Mouse (Mus musculus) kidney, adult 18-20 months (tissue): ENCODE data around the gene Gm11555.
"Not testable (repeated sequence)": the region's sequence is repeated elsewhere in the genome, so short reads cannot be mapped to it uniquely, and the experiment has no call there.

Experiments
- DNase-seq: peaks from one replicate; pipeline ENCODE4 v3.0.0; 2021

Gm11555 gene

GRCm38 (mm10) chr11:99650136-99650535 lies at the start of gene Gm11555:
Gm11555 (minus strand) TSS chr11:99650236.
- DNase-seq = no peak

GRCm38 (mm10) chr11:99690463-99690862 lies 40.4 kb upstream of the Gm11555 start, which contains the start of gene Gm14190:
Gm14190 (minus strand) TSS chr11:99690740.
- DNase-seq = no peak

GRCm38 (mm10) chr11:99685235-99685634 lies 35.2 kb upstream of the Gm11555 start:
- not testable (repeated sequence) for DNase-seq

DNA sequence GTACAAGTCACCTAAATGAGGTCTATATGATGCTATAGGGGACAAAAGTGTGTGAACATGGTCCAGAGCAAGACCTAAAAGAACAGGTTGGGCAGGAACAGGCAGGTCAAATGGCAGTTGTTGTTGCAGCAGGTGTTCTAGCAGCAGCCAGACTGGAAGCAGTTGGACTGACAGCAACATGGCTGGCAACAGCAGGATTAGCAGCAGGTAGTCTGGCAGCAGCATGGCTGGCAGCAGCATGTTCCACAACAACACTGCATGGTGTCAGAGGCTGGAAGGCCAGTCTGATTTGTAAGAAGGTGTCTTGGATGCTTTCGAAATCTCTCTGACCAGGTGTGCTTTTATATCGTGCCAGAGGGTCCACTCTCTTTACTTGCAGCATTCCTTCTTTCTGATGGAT lies 33.4 kb upstream of the Gm11555 start:
- no peak for DNase-seq

GRCm38 (mm10) chr11:99665860-99666259 lies 15.8 kb upstream of the Gm11555 start, which contains the start of gene Krtap4-6:
Krtap4-6 (minus strand) TSS chr11:99665960.
- DNase-seq = no peak

DNA sequence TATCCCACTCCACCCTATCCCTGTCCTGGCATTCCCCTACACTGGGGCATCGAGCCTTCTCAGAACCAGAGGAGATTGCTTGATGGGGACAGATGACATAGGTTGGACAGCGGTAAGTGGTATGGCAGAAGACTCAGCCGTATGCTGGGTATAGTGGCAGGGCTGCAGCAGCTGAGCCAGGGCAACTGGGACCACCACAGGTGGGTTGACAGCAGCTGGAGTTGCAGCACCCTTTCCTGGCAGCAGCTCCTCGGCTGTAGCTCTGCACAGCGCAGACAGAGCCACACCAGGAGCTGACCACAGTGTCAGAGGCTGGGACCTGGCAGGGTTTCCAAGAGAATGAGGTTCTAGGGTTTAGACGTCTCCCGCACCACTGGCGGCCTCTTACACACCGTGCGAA lies 12.8 kb upstream of the Gm11555 start:
- DNase-seq = no peak

DNA sequence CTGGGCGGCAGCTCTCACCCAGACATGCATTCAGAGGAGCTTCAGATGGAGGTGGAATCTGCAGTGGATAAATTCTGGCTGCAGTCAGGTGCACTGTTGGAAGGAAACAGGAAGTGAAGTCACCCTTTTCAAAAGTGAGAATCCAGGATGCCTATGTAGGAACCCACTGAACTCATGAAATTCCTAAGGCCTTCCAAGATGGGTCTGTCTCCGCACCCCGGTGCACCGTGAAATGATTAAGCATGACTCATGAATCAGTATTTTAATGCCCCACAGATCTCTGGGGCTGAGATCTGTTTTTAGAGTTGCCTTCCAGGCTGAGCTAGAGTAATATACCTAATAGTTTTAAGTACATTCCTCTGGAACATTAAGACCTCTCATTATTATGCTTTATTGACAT lies 9.2 kb upstream of the Gm11555 start:
- DNase-seq = no peak

- not testable (repeated sequence) for DNase-seq
Observed at GRCm38 (mm10) chr11:99658467-99659010, 8.5 kb upstream of the Gm11555 start, which contains the start of gene Gm11563. Gm11563 (minus strand) TSS chr11:99658960.

DNA sequence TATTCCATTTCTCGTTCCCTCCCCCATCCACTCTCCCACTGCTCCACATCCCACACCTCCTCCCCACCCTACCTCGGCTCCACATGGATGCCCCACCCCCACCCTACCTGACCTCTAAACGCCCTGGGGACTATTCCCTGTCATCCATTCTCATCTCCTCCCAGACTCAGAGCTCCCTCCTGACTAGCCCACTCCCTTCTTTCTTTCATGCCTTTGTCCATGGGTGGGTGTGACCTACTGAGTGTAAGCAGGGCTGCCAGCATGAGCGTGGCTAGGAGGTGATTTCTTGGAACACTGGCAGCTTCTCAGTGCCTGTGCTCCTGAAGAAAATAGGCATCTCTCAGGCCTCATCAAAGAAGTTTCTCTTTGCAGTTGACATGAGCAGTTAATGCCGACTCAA lies 7.0 kb upstream of the Gm11555 start:
- DNase-seq = no peak

DNA sequence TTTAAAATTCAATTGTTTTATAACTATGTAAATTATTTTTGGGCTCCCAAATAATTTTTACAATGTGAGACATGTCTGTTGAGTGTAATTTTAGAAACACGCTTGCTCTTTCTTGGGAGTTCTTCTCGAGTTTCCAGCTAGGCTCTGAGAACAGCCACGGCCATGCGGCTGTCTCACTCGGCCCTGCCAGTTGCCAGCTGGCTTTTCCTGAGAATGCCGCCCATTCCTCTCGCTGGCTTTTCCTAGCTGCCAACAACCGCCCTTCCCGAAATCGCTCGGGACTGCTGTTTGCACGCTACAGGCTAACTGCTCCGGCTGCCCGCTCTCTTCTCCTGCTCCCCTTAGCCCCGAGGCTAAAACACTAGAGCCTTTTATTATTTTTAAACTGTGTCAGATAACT lies 3.6 kb downstream of the Gm11555 start:
- DNase-seq = no peak

- DNase-seq = no peak
Observed at GRCm38 (mm10) chr11:99644351-99644750, 5.7 kb downstream of the Gm11555 start.

GRCm38 (mm10) chr11:99643635-99644139 lies 6.3 kb downstream of the Gm11555 start, which contains the start of gene Krtap4-7:
Krtap4-7 (minus strand) TSS chr11:99644089.
- DNase-seq = not testable (repeated sequence)

GRCm38 (mm10) chr11:99640926-99641325 lies 9.1 kb downstream of the Gm11555 start:
- DNase-seq = no peak

GRCm38 (mm10) chr11:99637086-99637485 lies 12.9 kb downstream of the Gm11555 start:
- DNase-seq = no peak

DNA sequence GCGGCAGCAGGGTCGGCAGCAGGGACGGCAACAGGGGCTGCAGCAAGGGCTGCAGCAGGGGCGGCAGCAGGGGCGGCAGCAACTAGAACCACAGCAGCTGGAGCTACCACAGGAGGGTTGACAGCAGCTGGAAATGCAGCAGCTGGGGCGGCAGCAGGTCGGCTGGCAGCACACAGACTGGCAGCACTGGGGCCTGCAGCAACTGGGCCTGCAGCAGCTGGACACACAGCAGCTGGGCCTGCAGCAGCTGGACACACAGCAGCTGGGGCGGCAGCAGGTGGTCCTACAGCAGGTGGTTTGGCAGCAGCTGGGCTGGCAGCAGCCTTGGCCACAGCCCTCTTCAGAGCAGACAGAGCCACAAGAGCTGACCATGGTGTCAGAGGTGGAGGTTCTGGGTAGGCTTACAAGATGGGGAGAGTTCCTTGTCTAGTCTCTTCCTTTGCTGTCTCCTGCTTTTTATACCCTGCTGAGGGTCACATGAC lies 15.3 kb downstream of the Gm11555 start, which contains the start of gene Krtap4-2:
Gene Krtap4-2 (minus strand): TSS at position 432 of the 482 bp plus-strand sequence.
- DNase-seq = no peak

DNA sequence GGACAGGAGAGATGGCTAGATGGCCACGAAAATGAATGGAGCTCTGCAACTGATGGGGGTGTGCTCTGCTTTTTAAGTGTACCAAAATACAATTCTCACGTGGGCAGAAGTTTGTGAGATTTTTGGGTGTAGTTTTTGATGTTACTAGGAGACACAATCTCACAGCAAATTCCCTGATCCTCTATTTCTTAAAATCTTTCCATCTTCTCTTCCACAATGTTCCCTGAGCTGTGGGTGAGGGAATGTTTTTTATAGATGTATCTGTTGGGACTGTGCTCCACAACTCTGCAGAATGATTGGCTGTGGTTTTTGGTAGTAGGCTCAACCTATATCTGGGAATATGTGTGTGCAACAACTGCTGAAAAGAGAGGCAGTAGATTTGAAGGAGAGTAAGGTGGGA lies 16.7 kb downstream of the Gm11555 start:
- DNase-seq = no peak

GRCm38 (mm10) chr11:99630890-99631289 lies 19.1 kb downstream of the Gm11555 start:
- no peak for DNase-seq

- DNase-seq = no peak
Observed at GRCm38 (mm10) chr11:99628138-99628537, 21.9 kb downstream of the Gm11555 start, which contains the start of gene Krtap4-1. Krtap4-1 (minus strand) TSS chr11:99628238.

GRCm38 (mm10) chr11:99620335-99620734 lies 29.7 kb downstream of the Gm11555 start, which contains the start of gene Gm11562:
Gm11562 (minus strand) TSS chr11:99620435.
- DNase-seq = no peak

DNA sequence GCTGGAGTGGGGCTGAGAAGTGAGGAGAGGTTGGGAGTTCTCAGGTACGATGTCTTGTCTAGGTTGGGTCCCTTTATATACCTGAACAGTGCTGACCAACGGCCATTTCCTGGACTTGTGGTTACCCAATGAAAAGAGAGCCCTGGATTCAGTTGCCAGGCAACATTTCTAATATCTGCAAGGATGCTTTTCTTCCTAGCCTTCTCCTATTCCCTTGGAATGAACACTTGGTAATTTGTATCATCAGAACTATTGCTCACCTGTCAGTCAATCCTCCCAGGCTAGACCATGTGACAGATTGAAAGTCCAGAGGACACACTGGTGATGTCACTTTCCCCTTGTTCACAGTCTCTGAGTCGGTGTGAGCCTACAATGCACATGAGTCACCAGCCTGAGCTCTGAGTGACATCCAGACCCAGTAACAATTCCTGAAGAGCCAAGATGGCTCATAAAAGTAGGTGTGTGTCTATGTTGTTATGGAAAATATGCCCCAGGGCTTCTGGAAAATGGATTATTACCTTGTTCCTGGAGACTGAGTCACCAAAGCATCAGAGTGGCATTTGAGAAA lies 35.2 kb downstream of the Gm11555 start, which contains the start of gene Krtap2-4:
Gene Krtap2-4 (minus strand): TSS at position 51 of the 568 bp plus-strand sequence.
- DNase-seq = no peak

- not testable (repeated sequence) for DNase-seq
Observed at GRCm38 (mm10) chr11:99610089-99610488, 39.9 kb downstream of the Gm11555 start, which contains the start of gene Gm11937. Gm11937 (minus strand) TSS chr11:99610189.

DNA sequence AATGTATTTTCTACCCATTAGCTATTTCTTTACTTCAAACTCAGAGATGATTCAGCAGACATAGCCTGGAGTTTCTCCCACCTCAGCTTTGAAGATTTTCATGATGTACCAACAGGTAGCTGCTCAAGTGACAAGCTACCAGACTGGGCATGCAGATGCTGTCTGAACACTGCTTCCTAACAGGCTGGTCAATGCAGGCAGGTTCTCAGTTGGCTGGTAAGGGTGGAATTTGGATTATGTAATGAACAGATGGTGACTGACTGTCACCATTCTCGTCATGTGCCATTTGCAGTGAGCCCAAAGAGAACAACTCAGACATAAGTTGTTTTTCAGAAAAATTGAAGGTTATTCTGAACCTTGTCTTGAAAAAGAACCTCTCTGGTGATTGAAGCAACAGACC lies 40.9 kb downstream of the Gm11555 start:
- DNase-seq = no peak

DNA sequence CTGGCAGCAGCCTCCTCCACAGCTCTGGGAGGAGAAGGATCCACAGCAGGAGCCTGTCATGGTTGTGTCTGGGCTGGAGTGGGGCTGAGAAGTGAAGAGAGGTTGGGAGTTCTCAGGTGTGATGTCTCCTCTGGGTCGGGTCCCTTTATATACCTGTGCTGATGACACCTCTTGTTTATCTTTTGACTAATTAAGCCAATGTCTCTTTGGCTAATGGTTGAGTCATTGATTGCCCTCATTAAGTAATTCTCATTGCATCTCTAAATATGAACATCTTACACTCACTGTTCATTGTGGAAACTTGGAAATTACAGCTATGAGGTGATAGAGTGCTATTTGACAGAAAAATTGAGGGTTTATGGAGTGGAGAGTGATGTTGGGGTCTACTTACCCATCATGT lies 46.8 kb downstream of the Gm11555 start, which contains the start of gene Gm11938:
Gene Gm11938 (minus strand): TSS at position 101 of the 400 bp plus-strand sequence.
- not testable (repeated sequence) for DNase-seq
